Mouse (Mus musculus) right cerebral cortex, postnatal 14 days (tissue): ENCODE measurements around the gene Trpt1.
"Not testable (repeated sequence)": the region's sequence is repeated elsewhere in the genome, so short reads cannot be mapped to it uniquely, and the experiment has no call there.

Source experiments
- DNase-seq: peaks from one replicate; pipeline ENCODE4 v3.0.0; 2022

The Trpt1 gene

DNA sequence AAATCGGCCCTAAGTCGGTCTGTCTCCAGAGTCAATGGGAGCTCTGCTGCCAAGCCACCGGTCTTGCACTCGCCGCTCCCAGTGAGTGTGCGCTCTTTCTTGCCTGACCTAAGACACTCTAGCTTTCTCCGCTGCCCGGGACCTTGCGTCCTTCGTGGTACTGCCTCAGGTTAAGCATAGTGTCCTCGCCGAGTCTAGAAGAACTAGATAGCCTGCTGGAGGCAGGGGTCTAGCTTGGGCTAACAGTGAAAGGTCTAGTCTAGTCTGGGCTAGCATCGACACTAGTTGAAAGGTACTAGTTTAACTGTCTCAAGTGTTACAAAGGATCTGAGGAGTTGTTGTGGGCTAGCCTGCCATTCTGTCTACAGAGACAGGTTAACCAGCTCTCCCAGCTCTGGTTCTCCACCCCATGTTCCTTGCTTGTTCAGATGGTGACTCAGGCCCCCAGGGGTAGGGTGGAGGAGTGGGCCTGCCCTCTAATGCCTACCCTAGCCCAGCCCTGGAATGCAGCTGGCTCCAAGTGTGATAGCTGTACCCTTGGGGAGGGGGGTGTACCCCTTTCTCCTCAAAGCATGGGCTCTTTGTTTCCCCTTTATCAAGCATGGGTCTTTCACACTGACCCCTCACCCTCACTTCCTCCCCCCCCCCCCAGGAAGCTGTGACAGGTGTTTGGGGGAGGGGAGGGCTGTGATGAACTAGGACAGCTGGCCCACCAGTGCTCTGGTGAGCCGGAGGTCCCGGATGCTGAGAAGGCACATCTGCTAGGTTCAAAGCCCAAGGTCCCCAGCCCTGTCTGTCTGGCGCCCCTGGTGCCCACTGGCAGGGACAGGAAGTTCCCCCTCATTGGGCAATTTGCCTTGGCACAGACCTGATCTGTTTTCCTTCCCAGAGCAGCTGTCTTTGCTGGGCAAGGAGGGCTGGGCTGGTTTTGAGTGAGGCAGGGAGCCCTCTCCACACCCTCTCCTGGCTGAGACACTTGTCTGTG is 20.1 kb upstream of the Trpt1 start, which contains the start of gene Plcb3:
Plcb3 (minus strand) TSS at position 934 of the 985 bp plus-strand sequence.
- DNase-seq = peak; percentile 58

GRCm38 (mm10) chr19:6977759-6978638 is 17.9 kb upstream of the Trpt1 start:
- no peak for DNase-seq

GRCm38 (mm10) chr19:6978639-6978974 is 17.3 kb upstream of the Trpt1 start:
- DNase-seq = no peak

GRCm38 (mm10) chr19:6979001-6979479 is 16.9 kb upstream of the Trpt1 start:
- DNase-seq = peak; percentile 43

- peak; percentile 100 for DNase-seq
These were observed 16.2 kb upstream of the Trpt1 start for GRCm38 (mm10) chr19:6979486-6980380.

DNA sequence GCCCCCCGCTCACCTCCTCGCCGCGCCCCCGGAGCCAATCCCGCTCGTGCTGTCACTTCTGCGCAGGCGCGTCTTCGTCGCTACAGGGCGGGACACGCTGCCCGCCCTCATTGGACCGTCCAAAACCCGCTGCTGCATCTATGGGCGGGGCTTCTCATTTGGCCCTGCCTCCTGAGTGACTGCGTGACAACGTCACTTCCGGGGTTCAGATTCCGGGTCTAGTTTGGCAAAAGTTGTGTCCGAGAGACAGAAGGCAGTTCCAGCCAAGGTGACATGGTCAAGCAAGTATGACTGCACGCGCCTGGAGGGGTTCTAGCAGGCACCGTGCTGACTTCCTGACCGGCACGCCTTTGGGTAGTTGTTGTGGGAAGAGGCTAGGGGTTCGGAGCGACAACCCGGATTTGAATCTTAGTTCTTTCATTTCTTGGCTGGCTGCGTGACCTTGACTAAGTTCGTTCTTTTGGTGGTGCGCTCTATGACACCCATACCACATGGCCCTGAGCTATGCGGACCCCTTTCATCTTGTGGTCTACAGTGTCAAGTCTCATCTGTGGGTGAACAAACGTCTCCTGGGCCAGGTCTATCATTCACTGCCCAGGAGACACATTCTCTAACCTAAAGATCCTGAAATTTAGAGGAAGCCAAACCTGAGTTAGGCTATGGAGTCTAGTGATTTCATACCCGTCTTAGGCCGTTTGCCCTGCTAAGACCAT is 15.4 kb upstream of the Trpt1 start, which contains the start of gene Fkbp2:
Fkbp2 (minus strand) TSS at position 121 of the 713 bp plus-strand sequence.
- peak; percentile 98 for DNase-seq

GRCm38 (mm10) chr19:6981465-6981864 is 14.5 kb upstream of the Trpt1 start:
- no peak for DNase-seq

GRCm38 (mm10) chr19:6983621-6984020 is 12.3 kb upstream of the Trpt1 start:
- no peak for DNase-seq

- no peak for DNase-seq
These were observed 10.6 kb upstream of the Trpt1 start for GRCm38 (mm10) chr19:6985300-6985699.

- no peak for DNase-seq
These were observed 9.8 kb upstream of the Trpt1 start for GRCm38 (mm10) chr19:6985951-6986708.

- peak; percentile 64 for DNase-seq
These were observed 8.6 kb upstream of the Trpt1 start, which contains the start of gene Vegfb for GRCm38 (mm10) chr19:6987061-6987903. Vegfb (minus strand) TSS chr19:6987651.

GRCm38 (mm10) chr19:6987904-6988285 is 8.0 kb upstream of the Trpt1 start:
- DNase-seq = no peak

DNA sequence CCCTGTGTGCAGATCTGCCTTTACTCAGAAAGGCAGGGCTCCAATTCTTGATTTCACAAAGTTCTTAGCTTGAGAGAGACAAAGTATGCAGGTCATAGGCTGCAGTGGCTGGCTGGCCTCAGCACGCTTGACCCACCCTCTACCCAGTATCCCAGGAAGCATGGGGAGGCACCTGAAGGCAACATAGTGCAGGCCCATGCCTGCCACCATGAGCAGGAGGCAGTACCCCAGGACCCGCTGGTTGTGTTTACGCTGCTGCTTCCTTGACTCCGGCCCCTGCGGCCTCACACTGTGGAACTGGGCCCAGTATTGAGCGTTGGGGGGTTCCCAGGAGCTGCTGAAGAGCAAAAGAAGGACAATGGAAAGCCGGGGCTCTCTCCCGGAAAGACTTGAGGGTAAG is 6.7 kb upstream of the Trpt1 start:
- DNase-seq = no peak

- no peak for DNase-seq
These were observed 5.2 kb upstream of the Trpt1 start for GRCm38 (mm10) chr19:6990712-6991111.

- DNase-seq = not testable (repeated sequence)
These were observed 4.8 kb upstream of the Trpt1 start for GRCm38 (mm10) chr19:6991166-6991565.

DNA sequence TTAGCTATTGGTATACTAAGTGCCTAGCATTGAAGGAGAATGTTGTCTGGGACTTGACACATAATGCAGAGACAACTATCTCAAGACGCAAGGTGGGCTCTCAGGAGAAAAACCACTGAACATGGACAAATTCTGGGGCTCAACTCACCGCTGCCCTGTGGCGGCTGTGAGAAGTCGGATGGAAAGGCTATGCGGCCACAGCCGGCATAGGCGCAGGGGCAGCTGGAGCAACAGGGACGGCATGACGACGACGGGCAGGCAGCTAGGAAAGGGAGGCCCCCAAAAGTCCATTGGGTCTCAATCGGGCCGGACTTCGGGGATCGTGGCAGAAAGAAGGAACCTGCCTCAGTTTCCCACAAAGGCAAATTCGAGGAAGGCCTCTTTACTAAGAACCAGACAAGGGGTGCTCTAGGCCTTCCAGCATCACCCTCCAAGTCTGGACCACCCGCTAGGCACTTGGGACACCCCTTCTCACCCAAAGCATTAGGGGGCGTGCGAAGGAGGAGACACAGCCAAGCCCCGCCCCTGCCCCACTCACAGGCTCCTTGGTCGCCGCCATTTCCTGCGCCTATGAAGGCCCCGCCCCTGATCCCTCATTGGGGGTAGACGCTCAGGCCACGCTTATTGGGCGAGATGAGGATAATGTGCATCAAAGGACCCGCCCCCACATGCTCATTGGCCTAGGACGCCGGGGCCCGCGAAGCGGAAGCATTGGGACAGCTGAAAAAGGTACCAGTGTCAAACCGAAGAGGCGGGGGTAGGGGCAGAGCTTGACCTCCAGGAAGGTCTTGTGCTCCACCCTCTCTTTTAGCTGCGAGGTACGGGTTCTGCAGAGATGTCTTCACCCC is 3.7 kb upstream of the Trpt1 start, which contains the start of gene Dnajc4:
Dnajc4 (minus strand) TSS at position 562 of the 848 bp plus-strand sequence.
- peak; percentile 94 for DNase-seq

DNA sequence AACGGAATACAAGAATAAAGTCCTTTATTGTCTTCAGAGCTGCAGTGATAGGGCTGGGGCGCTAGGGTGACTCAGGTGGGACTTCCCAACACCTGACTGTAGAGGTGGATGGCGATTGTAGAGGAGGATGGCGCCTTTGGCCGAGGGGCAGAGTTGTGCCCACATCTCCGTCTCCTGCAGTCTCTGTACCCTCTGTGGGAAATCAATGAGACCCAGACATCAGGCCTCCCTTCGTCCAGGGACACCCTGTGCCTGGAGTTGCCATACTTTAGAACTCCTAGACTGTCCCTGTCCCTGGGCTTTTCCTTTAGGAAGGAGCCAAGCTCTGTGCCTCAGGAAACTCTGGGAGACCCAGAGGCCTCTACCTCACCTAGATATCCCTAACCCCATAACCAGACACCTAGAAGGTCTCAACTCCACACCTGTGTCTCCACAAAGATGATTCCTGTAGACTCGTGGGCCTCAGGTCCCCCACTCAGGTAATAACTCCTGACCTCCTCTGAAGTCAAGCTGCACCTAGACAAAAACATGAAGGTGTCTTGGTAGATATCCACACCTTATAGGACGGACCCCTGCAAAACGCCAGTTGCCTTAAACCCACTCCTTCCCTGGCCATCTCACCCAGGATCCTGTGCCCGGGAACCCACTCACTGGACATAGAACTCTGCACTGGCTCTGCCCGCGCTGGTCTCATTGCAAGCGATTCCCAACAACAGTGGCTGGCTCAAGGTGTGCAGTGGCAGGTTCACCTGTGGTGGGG is 2.7 kb upstream of the Trpt1 start:
- no peak for DNase-seq

- no peak for DNase-seq
These were observed 1.9 kb upstream of the Trpt1 start for GRCm38 (mm10) chr19:6994002-6994401.
